ENCODE assay signal across 8 mouse cellular contexts in the genomic region with DNA sequence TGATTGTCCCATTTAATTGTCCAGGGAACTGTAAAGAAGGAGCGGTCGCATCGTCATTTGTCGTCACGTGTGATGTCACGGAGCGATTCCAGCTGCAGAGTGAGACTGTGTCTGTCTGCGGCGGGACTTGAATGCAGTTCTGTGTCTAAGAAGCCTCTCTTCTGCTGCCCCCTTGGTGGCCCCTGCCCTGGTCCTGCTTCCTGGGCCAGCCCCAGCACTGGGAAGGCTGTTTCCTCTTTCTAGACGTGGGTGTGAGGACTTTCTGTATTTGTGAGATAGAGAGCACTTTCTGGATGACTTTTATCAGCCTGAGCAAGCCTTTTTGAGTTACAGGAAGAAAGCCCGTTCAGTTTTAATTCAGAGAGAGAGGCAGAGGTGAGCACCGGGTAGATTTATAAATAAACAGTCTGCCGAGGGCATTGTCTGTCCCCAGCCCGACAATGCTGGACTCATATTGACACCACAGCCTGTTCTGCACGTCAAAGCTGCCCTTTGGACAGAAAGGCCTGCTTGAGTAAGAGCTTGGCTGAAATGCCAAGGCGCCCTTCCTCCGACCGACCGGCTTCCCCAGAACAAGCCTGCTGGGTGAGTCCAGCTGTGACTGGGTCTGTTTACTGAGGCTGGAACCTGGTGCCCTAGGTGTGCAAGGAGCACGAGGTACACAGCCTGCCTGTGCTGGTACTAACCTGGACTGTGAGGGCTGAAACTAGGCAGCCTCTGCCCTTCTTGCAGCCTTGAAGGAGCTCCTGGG. TPM values are rescaled to one million over a fixed set of nuclear protein-coding genes. Genes with fewer than 3 reads are reported as not detected.
A peak's percentile ranks its signal among the peaks of the same experiment; 100 is the strongest.
DNase-seq lines count a peak whose midpoint lies in the region; ATAC-seq lines count a peak whose summit lies in the region.

No protein-coding gene starts in this region.

- DNase-seq in layer of hippocampus, adult 9-11 months, result peak; percentile 67
- DNase-seq in layer of hippocampus, postnatal 14 days (ENCODE audit: low spot score in 2 of 2), result no peak
- DNase-seq in embryonic facial prominence, embryonic 10.5 days (ENCODE audit: low spot score), result no peak
- peak; percentile 63 to 66 for DNase-seq in heart, postnatal 14 days
- peak; percentile 68 to 82 for DNase-seq in kidney, postnatal 4 days
- peak; percentile 65 for DNase-seq in urinary bladder, postnatal 25 days (ENCODE audit: low spot score)
- DNase-seq in frontal cortex, adult 2 months (ENCODE audit: extremely low spot score in 1 of 2, low spot score in 1 of 2), result no peak

- H3K36me3 ChIP-seq in embryonic facial prominence, embryonic 10.5 days (replicated peaks), result peaks cover 27% of the 10 kb centered on the region

- 0 out of 2 replicates have a peak overlapping the region, but pooled peaks have one; percentile 58 for H3K27ac ChIP-seq in embryonic facial prominence, embryonic 10.5 days (replicated peaks)

- WGBS in embryonic facial prominence, embryonic 10.5 days, result 62% methylated on average over 20 of the region's 20 CpGs

- H3K4me1 ChIP-seq in embryonic facial prominence, embryonic 10.5 days, result peaks cover 98% of the 10 kb centered on the region

- H3K4me3 ChIP-seq in embryonic facial prominence, embryonic 10.5 days, result no peak overlapping the region

- ATAC-seq in megakaryocyte-erythroid progenitor cell, adult 5-6 weeks (replicated peaks; ENCODE audit: low FRiP score, low TSS enrichment, poor library complexity, severe bottlenecking), result peak; percentile 56

- H3K9me3 ChIP-seq in embryonic facial prominence, embryonic 10.5 days, result no peaks in the 10 kb centered on the region

- intact Hi-C loops in heart, postnatal 14 days (cut with DNase I), result no loop called here

- no peaks in the 10 kb centered on the region for H3K27me3 ChIP-seq in embryonic facial prominence, embryonic 10.5 days (replicated peaks; ENCODE audit: low read depth, poor library complexity, severe bottlenecking)

RNA-seq across cellular contexts. Expression of a gene that starts 22.1 kb away (rescaled TPM):
- 100 to 1,000 TPM; 104 to 105 TPM for total RNA-seq in layer of hippocampus, postnatal 14 days (2021)
- 42.8 and 45.6 TPM in 2 replicates for polyA plus RNA-seq in embryonic facial prominence, embryonic 10.5 days (2016; fragmentation: Nextera tagmentation; extraction: Ambion mirVana)
- total RNA-seq in heart, postnatal 14 days (2021), result 10 to 100 TPM; 53.9 to 59.4 TPM
- total RNA-seq in megakaryocyte-erythroid progenitor cell, adult 5-6 weeks (2014; fragmentation: Nextera tagmentation), result 51.3 and 56.9 TPM in 2 replicates
- total RNA-seq in megakaryocyte-erythroid progenitor cell, adult 5-6 weeks (2017), result 6.7 and 12.6 TPM in 2 replicates
- 39.1 and 45.9 TPM in 2 replicates for polyA plus RNA-seq in frontal cortex, adult 2 months (2012; rRNA removed)

Comparison
In these comparisons a context has a peak if more than half of its experiments do, and no peak if none do; other contexts are left out.
1. DNase-seq: peak in layer of hippocampus, adult 9-11 months (single experiment), heart, postnatal 14 days (2 of 2), kidney, postnatal 4 days (2 of 2) and urinary bladder, postnatal 25 days (single experiment); none in layer of hippocampus, postnatal 14 days (0 of 2), embryonic facial prominence, embryonic 10.5 days (single experiment) and frontal cortex, adult 2 months (0 of 2).